Mouse (Mus musculus) heart, embryonic 16.5 days (tissue): ENCODE measurements around the gene Mustn1. TPM values are rescaled to one million over a fixed set of nuclear protein-coding genes. Genes with fewer than 3 reads are reported as not detected.

Source experiments
- ATAC-seq: fragments of 200-750 bp; cut with Nextera tagmentation; replicated peaks from 2 replicates; pipeline ENCODE4 v1.8.0; 2017; ENCODE audit warnings: moderate number of reproducible peaks; ENCODE audit not compliant: insufficient read depth, low FRiP score; ENCODE audit errors: extremely low read depth
- H3K27ac ChIP-seq: fragments of 300-500 bp; sonication (generic); 2 replicates; pipeline ENCODE4 v1.5.1; 2014; ENCODE audit warnings: mild to moderate bottlenecking, low read length, control low read depth, moderate library complexity
- H3K27me3 ChIP-seq: fragments of 300-500 bp; sonication (generic); 2 replicates; pipeline ENCODE4 v1.6.1; 2014; ENCODE audit warnings: low read length, mixed read lengths; ENCODE audit not compliant: control insufficient read depth, insufficient read depth
- H3K36me3 ChIP-seq: fragments of 300-500 bp; sonication (generic); 2 replicates; pipeline ENCODE4 v1.6.1; 2014; ENCODE audit not compliant: control insufficient read depth, insufficient read depth
- H3K4me1 ChIP-seq: fragments of 300-500 bp; sonication (generic); 2 replicates; pipeline ENCODE4 v1.6.1; 2014; ENCODE audit warnings: low read length, mixed read lengths; ENCODE audit not compliant: control insufficient read depth, insufficient read depth
- H3K4me2 ChIP-seq: fragments of 300-500 bp; sonication (generic); 2 replicates; pipeline ENCODE4 v1.6.1; 2014; ENCODE audit warnings: low read depth, mild to moderate bottlenecking, control low read depth, low read length
- H3K4me3 ChIP-seq: fragments of 300-500 bp; sonication (generic); 2 replicates; pipeline ENCODE4 v1.5.1; 2014; ENCODE audit warnings: mild to moderate bottlenecking, control low read depth, low read length
- H3K9ac ChIP-seq: fragments of 300-500 bp; sonication (generic); 2 replicates; pipeline ENCODE4 v1.6.1; 2014; ENCODE audit warnings: low read length, control low read depth
- H3K9me3 ChIP-seq: fragments of 300-500 bp; sonication (generic); replicated peaks from 2 replicates; pipeline ENCODE4 v1.6.1; 2016; ENCODE audit warnings: low read length; ENCODE audit not compliant: control insufficient read depth
- WGBS: fragments of 180-500 bp; shearing (Covaris S2); extraction: QIAGEN DNeasy Blood & Tissue Kit; methylation state at CpG from one replicate; pipeline ENCODE4 v1.1.7; 2014; 5-methylcytosine and 5-hydroxymethylcytosine counted together
- polyA plus RNA-seq: library from polyadenylated mRNA; unstranded; fragments of >200 nt; fragmentation: Nextera tagmentation; extraction: Ambion mirVana; gene quantifications from 2 replicates; pipeline ENCODE4 v1.2.1, GENCODE M21; 2015

Mustn1 gene
- polyA plus RNA-seq, 1 experiment from 2014 or later, result 4.6 TPM

- Histone ChIP-seq H3K36me3 (no peaks in the 10 kb centered on the region), H3K4me1 (no peaks in the 10 kb centered on the region), H3K4me3 (no peak overlapping the region), H3K27me3 (no peaks in the 10 kb centered on the region), H3K9ac (no peak overlapping the region), H3K4me2 (no peak overlapping the region), H3K9me3 (no peaks in the 10 kb centered on the region), H3K27ac (no peak overlapping the region)
- 52% methylated on average over 16 of the region's 16 CpGs for WGBS
- ATAC-seq, result no peak
Measured at GRCm38 (mm10) chr14:30861421-30862125, 17.4 kb upstream of the Mustn1 start.

GRCm38 (mm10) chr14:30862368-30862767 is 16.6 kb upstream of the Mustn1 start:
- H3K9me3 ChIP-seq, result no peaks in the 10 kb centered on the region
- no peak overlapping the region for H3K4me3 ChIP-seq
- 76% methylated on average over 9 of the region's 9 CpGs for WGBS
- H3K4me2 ChIP-seq, result no peak overlapping the region
- H3K36me3 ChIP-seq, result no peaks in the 10 kb centered on the region
- no peak overlapping the region for H3K9ac ChIP-seq
- H3K27ac ChIP-seq, result no peak overlapping the region
- no peaks in the 10 kb centered on the region for H3K4me1 ChIP-seq
- no peak for ATAC-seq
- no peaks in the 10 kb centered on the region for H3K27me3 ChIP-seq

GRCm38 (mm10) chr14:30865311-30865710 is 13.7 kb upstream of the Mustn1 start:
- Histone ChIP-seq H3K4me3 (no peak overlapping the region), H3K36me3 (no peaks in the 10 kb centered on the region), H3K27ac (no peak overlapping the region), H3K27me3 (no peaks in the 10 kb centered on the region), H3K9me3 (no peaks in the 10 kb centered on the region), H3K4me2 (no peak overlapping the region), H3K9ac (no peak overlapping the region), H3K4me1 (peaks cover 7% of the 10 kb centered on the region)
- ATAC-seq, result no peak
- 75% methylated on average over 3 of the region's 3 CpGs for WGBS

- H3K27me3 ChIP-seq, result no peaks in the 10 kb centered on the region
- H3K27ac ChIP-seq, result no peak overlapping the region
- no peaks in the 10 kb centered on the region for H3K9me3 ChIP-seq
- no peaks in the 10 kb centered on the region for H3K36me3 ChIP-seq
- H3K4me1 ChIP-seq, result peaks cover 15% of the 10 kb centered on the region
- WGBS, result 28% methylated on average over 5 of the region's 5 CpGs
- H3K9ac ChIP-seq, result no peak overlapping the region
- H3K4me3 ChIP-seq, result no peak overlapping the region
- H3K4me2 ChIP-seq, result no peak overlapping the region
- no peak for ATAC-seq
Measured at GRCm38 (mm10) chr14:30867042-30867441, 12.0 kb upstream of the Mustn1 start.

GRCm38 (mm10) chr14:30868826-30869225 is 10.2 kb upstream of the Mustn1 start:
- Histone ChIP-seq H3K27ac (no peak overlapping the region; the same call in none of the 2 replicates), H3K4me3 (no peak overlapping the region), H3K4me1 (peaks cover 15% of the 10 kb centered on the region), H3K36me3 (no peaks in the 10 kb centered on the region), H3K4me2 (no peak overlapping the region), H3K27me3 (no peaks in the 10 kb centered on the region), H3K9me3 (no peaks in the 10 kb centered on the region), H3K9ac (no peak overlapping the region)
- no peak for ATAC-seq
- WGBS, result 79% methylated on average over 10 of the region's 10 CpGs

GRCm38 (mm10) chr14:30869391-30869801 is 9.6 kb upstream of the Mustn1 start:
- peak overlapping the region; percentile 15; the same call in 1 of the 2 replicates for H3K9ac ChIP-seq
- H3K27me3 ChIP-seq, result no peaks in the 10 kb centered on the region
- ATAC-seq, result no peak
- no peaks in the 10 kb centered on the region for H3K9me3 ChIP-seq
- peaks cover 15% of the 10 kb centered on the region for H3K4me1 ChIP-seq
- no peak overlapping the region for H3K4me3 ChIP-seq
- 73% methylated on average over 8 of the region's 8 CpGs for WGBS
- peak overlapping the region; percentile 80 for H3K27ac ChIP-seq
- H3K36me3 ChIP-seq, result no peaks in the 10 kb centered on the region
- H3K4me2 ChIP-seq, result no peak overlapping the region

- Histone ChIP-seq H3K27me3 (no peaks in the 10 kb centered on the region), H3K9ac (peak overlapping the region; percentile 15), H3K9me3 (no peaks in the 10 kb centered on the region), H3K4me1 (peaks cover 15% of the 10 kb centered on the region), H3K4me3 (no peak overlapping the region), H3K4me2 (peak overlapping the region; percentile 4; the same call in 1 of the 2 replicates), H3K27ac (peak overlapping the region; percentile 80), H3K36me3 (peaks cover 3% of the 10 kb centered on the region; the same call in 1 of the 2 replicates)
- WGBS, result 58% methylated on average over 25 of the region's 25 CpGs
- no peak; the same call in 1 of the 2 replicates for ATAC-seq
Measured at GRCm38 (mm10) chr14:30870206-30871147, 8.5 kb upstream of the Mustn1 start.

GRCm38 (mm10) chr14:30874095-30874700 is 4.8 kb upstream of the Mustn1 start:
- no peak for ATAC-seq
- Histone ChIP-seq H3K4me1 (peaks cover 15% of the 10 kb centered on the region), H3K27ac (no peak overlapping the region), H3K27me3 (no peaks in the 10 kb centered on the region), H3K9me3 (no peaks in the 10 kb centered on the region), H3K4me3 (no peak overlapping the region), H3K4me2 (no peak overlapping the region), H3K36me3 (peaks cover 3% of the 10 kb centered on the region; the same call in 1 of the 2 replicates), H3K9ac (no peak overlapping the region)
- 65% methylated on average over 18 of the region's 18 CpGs for WGBS
